Mouse (Mus musculus) right cerebral cortex, postnatal 10 days (tissue): ENCODE measurements at regions not wholly inside any gene's neighbourhood (a gene's known extent, or its start where the extent isn't known, plus 50 kb on each side); places are given as distances from the start of the nearest gene placed in this dataset.

Source experiments
- DNase-seq, 2 experiments: peaks; one replicate each; pipeline ENCODE4 v3.0.0; 2021; ENCODE audit warnings: low spot score in 2 of 2

DNA sequence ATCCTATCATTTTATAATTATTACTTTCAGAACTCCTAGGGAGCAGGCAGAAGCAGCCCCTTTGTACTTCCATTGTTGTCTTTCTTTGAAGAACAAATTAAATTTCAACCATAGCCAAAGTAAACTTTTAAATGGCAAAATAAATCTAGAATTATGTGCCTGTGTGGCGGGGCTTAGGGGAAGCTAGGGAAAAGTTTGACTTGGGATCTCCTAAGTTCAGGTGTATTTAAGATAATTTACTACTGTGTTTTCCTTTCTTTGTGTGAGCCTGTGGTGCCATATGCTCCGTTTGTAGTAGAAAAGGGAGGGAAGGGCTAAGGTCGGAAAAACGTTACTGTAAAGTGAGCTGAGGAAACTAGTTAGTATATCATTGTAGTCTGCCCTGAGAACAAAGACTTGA lies 1062.5 kb upstream of the Zeb2 start:
- DNase-seq = no peak

DNA sequence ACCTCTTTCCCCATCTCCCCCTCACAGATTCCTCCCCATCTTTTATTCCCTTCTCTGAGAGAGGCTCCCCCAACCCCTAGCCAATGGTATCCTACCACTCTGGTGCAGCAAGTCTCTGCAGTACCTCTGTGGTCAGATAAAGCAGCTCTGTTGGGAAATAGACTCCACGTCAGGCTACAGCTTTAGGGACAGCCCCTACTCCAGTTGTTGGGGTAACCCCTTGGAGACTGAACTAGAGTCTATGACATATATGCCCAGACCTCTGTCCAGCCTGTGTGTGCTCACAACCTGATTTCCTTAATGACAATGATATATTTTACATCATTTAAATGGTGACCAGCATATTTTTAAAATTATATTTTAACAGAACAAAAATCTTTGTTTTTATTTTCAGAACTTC lies 1051.3 kb upstream of the Zeb2 start:
- no peak for DNase-seq

DNA sequence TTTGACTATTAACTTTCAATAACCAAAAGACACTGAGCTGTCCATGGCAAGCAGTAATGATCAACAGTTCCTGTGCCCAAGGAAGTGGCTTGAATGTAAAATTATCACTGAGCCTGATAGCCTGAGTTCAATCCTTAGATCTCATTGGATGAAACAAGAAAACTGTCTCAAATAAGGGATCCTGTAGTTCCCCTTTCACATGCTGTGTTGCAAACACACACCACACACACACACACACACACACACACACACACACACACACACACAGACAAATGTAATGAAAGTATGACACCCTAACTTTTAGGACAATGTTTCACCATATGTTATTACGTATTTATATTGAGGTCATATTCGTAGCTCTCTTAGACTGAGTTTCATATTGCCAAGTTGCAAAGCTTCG lies 1032.7 kb upstream of the Zeb2 start:
- no peak for DNase-seq

DNA sequence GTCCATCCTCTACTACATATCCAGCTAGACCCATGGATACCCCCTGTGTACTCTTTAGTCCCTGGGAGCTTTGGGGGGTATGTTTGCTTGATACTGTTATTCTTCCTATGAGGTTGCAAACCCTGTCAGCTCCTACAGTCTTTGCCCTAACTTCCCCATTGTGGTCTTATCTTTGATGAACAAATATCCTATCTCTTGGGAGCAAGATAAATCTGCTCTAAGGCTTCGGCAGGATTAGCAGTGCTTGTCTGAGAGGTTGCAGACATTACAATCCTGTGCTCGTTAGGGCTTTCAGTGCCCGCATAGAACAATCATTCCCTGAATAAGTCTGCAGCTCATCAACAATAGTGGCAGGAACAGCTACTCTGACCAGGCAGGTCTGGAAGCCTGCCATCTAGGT lies 1002.7 kb upstream of the Zeb2 start:
- DNase-seq = no peak

DNA sequence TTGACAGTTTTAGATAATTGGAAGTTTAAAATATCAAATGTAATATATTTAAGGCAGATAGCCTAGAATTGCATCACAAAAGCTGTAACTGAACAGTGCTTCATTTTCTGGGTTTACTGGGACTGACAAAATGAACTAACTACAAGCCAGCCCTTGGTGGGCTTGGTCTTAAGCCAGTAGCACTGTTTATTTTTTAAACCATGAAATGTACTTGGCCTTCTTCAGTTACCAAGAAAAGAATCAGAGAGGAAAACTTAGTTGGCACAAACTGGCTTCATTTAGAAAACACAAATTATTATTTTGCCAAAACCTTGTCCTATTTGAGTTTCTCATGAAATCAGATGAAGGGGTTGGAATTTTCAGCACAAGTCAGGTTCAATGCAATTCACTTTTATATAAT lies 989.8 kb upstream of the Zeb2 start:
- DNase-seq = no peak

DNA sequence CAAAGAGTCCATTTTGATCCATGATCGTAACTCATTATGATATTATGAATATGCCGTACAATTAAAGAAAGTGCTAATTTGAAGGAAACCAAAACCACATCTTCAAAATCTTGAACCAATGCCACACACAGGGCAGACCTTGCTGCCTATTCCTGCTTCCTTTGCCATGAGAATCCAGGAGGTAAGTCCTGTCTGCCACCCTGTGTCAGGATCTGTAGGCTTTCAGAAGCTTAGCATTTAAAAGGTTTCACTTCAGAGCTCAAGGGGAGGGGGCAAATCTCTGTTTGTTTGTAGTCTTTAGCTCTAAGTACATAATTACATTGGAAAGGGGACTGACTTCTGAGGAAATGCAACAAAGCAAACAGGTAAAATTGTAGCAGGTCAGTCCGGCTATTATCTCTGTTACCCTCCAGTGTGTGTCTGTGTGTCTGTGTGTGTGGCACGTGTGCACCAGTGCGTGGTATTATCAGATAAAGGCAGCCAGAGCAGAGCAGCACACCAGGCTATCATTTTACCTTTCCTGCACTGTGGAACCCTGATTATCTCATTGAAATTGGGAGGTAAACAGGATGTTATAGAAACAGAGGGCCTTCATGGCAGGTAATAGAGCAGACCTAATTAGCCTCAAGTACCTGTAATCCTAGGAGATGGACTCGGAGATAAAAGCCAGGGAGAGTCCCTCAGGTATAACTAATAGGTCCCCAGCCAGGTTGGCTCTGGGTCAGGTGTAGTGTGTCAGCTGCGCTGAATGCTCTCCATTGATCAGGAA lies 948.0 kb upstream of the Zeb2 start:
- DNase-seq = no peak

DNA sequence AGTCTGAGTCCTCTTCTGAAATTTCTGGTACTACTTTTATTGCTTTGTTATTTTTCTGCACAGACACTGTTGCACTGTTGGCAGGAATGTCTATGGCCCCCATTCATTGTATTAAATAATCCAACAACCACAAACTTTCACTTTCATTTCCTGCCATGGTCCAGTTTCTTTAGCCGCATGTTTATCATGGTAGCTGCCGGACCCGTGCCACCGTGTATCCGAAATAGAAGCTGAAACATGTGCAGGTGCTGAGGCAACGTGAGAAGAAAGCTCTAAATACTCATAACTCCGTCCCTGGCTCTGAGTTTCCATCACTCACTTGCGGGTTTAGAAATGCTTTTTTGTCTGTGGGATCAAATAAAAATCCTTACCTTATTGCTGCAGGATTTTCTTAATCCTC lies 938.5 kb upstream of the Zeb2 start:
- DNase-seq = no peak

DNA sequence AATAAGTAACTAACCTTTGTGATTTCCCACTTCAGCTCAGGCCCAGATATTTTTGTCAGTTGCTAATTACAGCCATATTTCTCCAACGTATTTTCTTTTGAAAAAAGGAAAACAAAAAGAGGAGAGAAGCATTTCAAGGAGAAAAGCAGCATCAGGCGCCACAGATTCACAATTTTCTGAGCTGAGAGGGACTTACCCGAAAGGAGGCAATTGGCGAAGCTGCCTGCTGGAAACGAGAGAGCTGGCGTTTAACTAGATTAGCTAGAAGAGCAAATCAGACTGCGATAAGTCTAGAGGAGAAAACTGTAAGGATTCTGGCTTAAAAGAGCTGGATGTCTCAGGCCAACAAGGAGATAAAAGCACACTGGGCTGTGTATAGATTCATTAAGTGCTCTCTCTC lies 937.7 kb upstream of the Zeb2 start:
- DNase-seq = peak; percentile 28 to 41

DNA sequence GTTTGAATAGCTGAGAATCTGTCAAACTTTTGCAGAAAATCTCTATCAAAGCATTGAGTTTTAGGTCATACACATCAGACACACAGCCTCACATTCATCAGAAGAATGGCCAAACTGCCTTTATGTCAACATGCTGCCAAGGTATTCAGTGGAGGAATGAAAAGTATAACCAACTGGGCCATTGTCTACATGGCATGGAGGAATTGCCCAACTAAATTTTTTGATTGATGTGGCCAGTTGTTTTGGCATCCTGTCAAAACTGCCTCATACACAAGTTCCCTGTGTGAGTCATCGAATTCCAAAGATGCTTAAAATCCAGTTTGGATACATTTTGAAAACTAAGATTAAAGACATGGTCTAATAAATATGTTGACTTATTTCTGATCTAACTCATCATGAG lies 904.7 kb upstream of the Zeb2 start:
- no peak for DNase-seq

DNA sequence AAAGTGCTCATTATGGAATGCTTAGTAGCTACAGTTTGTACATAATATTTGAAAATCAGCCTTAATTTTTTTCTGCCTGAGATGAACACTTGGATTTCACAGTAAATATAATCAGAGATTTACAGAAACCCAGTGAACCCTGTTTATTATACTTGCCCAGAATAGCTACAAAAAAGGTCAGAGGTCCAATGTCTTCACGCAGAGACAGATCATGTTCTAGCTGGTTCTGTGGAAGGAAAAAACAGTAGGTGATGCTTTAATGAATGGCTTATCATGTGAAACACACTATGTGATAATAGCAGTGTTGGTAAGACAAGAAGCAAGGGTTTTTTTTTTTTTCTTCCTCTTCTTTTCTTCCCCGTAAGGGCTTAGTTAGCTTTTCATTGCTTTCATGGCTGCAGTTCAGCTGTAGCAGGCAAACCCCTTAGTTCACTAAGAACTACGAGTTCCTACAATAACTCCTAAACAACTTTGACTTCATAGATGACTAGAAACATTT lies 896.6 kb upstream of the Zeb2 start:
- DNase-seq = no peak

DNA sequence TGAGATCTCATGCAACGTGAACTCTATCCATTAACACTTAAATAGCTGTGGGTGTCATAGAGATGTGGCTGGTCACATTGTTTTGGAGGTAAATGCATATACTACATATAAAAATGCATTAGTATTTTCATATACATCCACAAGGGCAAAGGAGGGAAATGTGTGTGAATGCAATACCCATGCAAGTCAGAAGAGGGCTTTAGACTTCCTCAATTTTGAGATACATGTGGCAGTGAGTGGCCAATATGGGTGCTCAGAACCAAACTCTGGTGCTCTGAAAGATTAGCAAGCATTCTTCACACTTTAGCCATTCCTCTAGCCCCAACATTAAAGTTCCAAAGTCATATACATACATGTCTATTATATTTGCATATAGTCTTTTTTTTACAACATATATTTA lies 895.5 kb upstream of the Zeb2 start:
- no peak for DNase-seq

DNA sequence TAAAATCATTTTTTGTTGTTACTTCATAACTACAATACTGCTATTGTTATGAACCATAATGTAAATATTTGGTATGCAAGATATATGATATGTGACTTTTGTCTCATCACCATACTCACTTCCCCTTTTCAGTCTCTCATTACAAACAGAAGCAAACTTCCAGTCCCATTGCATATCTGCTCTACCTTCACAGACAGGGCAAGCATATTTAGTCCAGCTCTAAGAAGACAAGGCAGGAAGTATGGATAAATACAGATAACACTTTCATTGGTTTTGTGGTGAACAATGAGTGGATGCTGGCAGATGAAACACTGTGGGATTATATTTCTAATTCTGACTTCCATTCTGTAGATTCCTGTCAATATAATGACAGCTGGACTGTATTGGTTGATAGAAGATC lies 858.0 kb upstream of the Zeb2 start:
- DNase-seq = no peak

DNA sequence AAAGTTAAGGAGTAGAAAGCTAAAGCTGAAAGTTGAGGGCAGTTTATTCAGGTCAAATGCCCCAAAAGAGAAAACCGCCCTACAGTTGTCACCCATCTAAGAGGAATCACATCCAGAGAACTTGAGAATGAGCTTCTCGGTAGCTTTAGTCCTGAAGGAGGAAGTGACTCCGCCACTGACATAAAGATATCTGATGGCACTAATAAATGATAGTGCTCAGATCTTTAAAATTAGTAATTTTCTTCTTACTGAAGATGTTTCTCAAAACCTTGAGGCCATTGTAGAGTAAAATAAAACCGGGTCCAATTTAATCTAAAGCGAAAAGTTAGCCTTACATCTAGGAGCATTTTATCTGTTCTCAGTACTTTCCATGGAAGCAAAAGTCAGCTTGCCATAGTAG lies 851.4 kb upstream of the Zeb2 start:
- no peak for DNase-seq

DNA sequence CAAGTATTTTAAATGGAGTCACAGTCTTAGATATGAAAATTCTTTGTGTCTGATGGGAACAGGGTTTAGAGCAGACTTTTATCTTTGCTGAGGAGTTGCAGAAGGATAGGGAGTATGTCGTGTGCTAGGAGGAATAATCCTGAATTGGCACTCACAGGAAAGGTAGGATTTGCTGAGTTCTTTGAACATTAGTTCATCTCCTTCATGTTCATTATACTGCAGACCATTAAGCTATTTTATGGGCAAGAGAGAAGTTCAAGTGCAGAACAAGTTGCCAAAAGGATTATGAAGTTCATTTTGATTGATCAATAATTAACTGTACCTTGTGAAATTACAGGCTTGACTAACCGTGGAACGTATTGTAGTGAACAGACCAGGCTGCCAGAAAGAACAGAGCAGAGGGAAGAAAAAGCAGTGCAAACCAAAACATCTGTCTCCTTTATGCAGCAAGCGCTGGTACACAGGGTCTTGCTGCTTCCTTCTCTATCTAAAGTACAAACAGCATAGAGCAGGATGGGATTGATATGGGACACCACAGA lies 839.7 kb upstream of the Zeb2 start:
- no peak for DNase-seq

DNA sequence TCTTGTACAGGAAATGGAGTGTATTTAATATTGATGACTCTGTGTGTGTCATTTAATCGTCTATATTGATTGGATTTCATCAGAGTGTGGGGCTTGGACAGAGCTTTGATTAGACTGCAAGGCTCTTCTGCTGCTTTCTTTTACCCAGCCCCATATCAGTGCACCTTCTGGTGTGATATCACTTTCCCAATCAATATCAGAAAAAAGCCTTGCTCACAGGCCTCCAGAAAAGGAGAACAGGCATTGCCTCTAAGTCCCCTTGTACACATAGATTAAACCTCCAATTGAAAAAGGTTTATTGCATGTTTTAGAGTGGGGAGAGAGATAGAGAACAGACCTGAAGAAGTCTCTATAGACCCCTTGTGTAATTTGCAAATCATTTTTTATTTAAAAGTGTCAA lies 831.6 kb upstream of the Zeb2 start:
- DNase-seq = no peak

DNA sequence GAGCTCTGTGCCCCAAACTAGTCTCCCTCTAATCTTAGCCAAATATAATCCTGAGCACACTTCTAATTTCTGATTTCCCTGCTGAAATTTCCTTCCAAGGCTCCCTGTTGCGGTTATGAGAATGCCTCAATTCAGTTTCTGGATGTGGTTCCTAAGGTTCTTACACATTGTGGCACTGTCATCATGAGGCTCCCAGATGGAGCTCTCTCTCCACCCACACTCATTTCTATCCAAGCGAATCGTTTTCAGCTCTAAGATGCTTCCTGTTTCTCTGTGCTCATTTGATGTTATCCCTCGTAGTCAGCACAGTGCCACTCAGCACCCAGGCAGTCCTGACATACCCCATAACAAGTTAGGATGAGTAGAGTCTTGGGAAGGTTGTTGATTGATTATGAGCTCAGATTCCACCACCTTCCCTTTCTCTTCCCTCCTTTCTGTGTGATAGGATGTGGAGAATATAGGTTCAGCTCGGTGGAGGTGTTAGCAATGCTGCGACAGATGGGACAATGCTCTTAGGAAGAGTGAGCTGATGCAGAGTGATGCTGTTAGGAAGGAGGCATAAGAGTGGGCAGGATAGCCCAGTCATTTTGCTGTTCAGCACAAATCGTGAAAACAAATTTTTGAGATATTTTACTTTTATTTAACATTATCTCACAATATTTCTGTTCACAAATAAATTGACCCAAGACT lies 808.7 kb upstream of the Zeb2 start:
- peak in 1 of 2 experiments; percentile 28 for DNase-seq

DNA sequence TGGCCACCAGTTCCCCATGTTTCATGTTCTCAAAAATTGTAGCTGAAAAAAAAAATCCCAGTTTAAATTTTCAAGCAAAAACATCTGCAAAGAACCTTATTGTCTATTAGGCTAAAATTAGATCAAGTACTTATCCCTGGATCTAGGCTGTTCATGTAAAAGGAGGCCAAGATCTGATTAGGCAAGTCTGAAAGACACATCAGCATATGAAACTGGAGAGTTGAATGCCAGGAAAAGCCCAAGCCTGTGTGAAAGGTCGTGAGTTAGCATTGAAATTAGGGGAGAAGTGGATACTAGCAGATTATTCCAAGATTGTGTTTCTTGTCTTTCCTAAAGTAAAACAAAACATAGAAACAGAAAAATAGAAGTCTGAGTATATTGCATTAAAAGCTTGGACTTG lies 791.7 kb upstream of the Zeb2 start:
- DNase-seq = no peak

DNA sequence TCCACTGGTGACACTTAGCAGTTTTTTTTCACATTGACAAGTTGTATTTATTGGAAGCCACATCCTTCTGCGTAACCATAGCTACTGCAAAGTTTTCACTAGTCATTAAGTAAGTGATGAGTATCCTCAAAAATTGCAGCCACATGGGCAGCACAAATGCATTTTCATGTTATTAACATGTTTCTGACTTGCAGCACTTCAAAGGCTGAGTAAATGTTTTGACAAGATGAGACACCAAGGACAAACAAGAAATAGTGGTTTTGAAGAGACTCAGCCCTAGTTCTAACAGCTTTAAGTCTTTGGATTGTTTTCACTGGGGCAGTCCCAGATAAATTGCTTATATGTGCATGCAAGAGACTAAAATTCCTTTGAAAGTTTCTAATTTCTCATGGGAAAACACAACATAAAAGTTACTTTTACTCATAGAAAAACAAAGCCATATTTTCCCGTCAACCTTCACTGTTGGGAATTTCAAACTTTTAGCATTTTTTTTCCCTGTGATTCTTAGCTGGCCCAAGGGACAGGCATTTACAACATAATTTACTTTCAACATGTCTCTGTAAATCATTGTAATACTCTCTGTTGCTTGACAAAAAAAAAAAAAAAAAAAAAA lies 787.5 kb upstream of the Zeb2 start:
- DNase-seq = no peak

DNA sequence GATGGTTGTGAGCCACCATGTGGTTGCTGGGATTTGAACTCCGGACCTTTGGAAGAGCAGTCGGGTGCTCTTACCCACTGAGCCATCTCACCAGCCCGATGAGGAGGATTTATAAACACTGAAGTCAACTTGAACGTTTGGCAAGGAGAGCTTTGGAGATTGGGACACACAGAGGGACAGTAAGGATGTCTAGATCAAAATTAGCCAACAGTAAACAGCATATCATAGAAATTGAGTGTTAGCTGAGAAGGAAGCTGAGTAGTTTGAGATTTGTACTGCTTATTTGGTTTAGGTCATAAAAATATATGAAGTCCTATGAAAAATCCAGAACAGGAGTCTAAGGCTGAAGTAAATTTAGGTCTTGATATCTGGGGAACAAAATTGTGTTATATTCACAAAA lies 786.9 kb upstream of the Zeb2 start:
- no peak for DNase-seq

DNA sequence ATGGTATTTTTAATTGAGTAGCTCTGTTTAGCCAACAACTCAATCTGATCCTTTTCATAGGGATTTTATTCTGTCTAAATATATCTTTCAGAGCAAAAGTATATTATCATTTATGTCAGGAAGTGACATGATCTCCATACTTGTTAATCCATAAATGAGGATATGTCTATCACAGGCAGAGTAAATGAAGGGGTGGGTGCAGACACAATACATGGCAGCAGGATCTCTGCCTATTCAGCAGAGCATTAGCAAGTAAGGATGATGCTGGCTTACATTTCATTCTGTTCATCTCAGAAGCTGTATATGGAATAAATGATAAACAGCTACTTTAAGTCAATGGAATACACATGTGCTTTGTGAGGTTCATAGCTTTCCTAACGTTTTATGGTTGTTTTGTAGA lies 786.2 kb upstream of the Zeb2 start:
- DNase-seq = no peak

DNA sequence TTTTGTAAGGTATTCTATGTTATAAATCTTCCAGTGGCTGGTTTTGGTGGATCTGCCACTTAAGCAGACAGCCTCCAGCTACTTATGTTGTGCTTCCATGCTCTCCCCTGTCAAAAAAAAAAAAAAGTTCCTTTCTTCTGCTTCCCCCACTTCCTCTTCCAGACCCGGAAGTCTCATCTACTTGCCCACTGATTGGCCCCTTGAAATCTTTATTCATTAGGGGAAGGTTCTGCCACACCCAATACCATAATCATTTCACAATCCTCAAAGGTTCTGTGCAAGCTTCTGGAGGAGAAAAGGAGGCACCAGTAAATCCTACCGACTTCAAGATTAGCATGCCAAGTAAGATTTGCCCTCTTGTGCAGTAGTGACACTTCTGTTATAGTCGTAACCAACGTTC lies 784.7 kb upstream of the Zeb2 start:
- no peak for DNase-seq

DNA sequence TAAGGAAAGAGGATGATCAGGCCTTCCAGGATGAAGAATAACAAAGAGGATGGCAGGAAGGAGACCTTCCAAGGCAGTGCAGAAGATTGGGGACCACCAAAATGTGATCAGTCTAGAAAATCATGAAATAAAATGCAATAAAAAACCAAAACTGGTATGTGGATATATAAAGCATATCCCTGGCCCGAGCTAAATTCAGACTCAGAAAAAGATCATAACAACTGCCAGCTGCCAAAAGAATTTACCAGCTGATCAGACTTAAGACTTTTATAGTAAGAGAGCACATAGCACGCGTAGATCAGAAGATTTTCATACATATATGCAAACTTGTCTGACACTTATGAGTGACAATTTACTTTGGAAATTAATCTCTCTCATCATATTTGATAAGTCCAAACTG lies 767.5 kb upstream of the Zeb2 start:
- peak in 1 of 2 experiments; percentile 23 for DNase-seq

DNA sequence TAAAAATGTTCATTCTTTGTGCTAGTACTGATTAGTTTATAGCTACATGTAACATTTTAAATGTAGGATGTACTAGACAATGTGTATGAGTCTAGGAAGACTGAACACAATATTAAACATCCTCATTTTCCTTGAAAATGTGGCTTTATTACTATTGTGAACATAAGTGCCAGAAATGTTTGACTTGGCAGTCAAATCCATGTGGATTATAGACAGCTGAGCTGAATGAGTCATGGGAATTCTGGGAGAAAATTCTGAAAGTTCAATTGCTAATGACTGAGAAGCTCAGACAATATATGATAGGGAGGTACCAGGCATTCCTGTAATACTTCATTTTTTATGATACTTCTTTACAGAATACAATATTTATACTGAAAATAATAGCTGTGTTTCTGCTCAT lies 761.5 kb upstream of the Zeb2 start:
- no peak for DNase-seq
